ENCODE assay signal across 22 mouse cellular contexts in the genomic region with DNA sequence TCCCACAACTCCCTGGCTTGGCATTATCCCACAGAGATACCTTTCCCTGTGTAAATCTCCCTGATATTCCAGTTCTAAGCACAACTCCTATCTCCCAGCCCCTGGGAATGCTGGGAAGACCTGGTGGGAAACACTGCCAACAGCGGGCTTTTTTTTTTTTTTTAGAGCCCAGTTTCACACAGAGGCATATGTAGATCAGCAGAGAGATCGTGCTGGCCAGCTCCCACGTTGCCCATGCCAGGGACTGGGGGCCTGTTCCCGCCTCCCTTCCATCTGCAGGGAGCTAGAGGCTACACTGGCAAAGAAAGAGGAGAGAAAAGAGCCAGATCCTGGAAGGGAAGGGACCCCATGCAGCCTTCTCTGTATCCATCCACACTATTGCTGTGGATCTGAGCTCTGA. TPM values are rescaled to one million over a fixed set of nuclear protein-coding genes. Genes with fewer than 3 reads are reported as not detected.
DNase-seq lines count a peak whose midpoint lies in the region; ATAC-seq and TF ChIP-seq lines count a peak whose summit lies in the region.
"Had no signal": no experiment of that assay in that cellular context is flagged by ENCODE, and none has a peak within 500 bp of the region (broad histone marks: within the 10 kb centered on the region; RNA-seq: fewer than 3 reads in every experiment).

No protein-coding gene starts in this region.

- TF ChIP-seq POLR2A in brain, embryonic 14.5 days (IDR thresholded peaks at IDR 0.05; ENCODE audit: borderline replicate concordance, extremely low read depth, insufficient read depth, insufficient read length, poor library complexity, severe bottlenecking) = no peak
- TF ChIP-seq POLR2A in kidney, adult 2 months (IDR thresholded peaks at IDR 0.05; ENCODE audit: low read depth, low read length) = no peak

- 19% methylated on average over 4 of the region's 4 CpGs for whole genome bisulfite sequencing in forebrain, postnatal 0 days
- WGBS in forebrain, embryonic 11.5 days = 47% methylated on average over 4 of the region's 4 CpGs
- WGBS in kidney, embryonic 14.5 days = 21% methylated on average over 4 of the region's 4 CpGs
- WGBS in kidney, adult 2 months = 40% methylated on average over 4 of the region's 4 CpGs

- no peak for TF ChIP-seq CTCF in forebrain, postnatal 0 days (IDR thresholded peaks at IDR 0.05; ENCODE audit: low read depth)
- no peak for TF ChIP-seq CTCF in brain, embryonic 14.5 days (IDR thresholded peaks at IDR 0.05; ENCODE audit: borderline replicate concordance, extremely low read depth, insufficient read depth, insufficient read length)
- TF ChIP-seq CTCF in kidney, adult 2 months (conservative IDR thresholded peaks at IDR 0.05; ENCODE audit: insufficient read depth, insufficient read length, low read depth, low read length) = no peak

- H3K36me3 ChIP-seq in forebrain, postnatal 0 days (ENCODE audit: insufficient read depth) = no peaks in the 10 kb centered on the region
- no peaks in the 10 kb centered on the region for H3K36me3 ChIP-seq in forebrain, embryonic 11.5 days (ENCODE audit: control insufficient read depth, insufficient read depth, low read length)
- no peaks in the 10 kb centered on the region for H3K36me3 ChIP-seq in ES-E14 (ENCODE audit: control insufficient read depth, insufficient read depth, low read length, poor library complexity, severe bottlenecking)
- no peaks in the 10 kb centered on the region for H3K36me3 ChIP-seq in kidney, embryonic 14.5 days (ENCODE audit: control insufficient read depth, insufficient read depth, low read length)
- H3K36me3 ChIP-seq in kidney, adult 2 months (ENCODE audit: control insufficient read depth, insufficient read depth, low read length) = no peaks in the 10 kb centered on the region
- H3K36me3 ChIP-seq: midbrain, embryonic 13.5 days; neural tube, embryonic 15.5 days had no signal

- in situ Hi-C loops in ES-E14 (cut with MboI; ENCODE audit: low sequenced_read_pairs in 2 of 2, unreplicated experiment in 2 of 2) = no loop called here

- H3K4me1 ChIP-seq in forebrain, postnatal 0 days (ENCODE audit: insufficient read depth) = no peaks in the 10 kb centered on the region
- no peaks in the 10 kb centered on the region for H3K4me1 ChIP-seq in forebrain, embryonic 11.5 days (replicated peaks; ENCODE audit: control insufficient read depth, insufficient read depth, low read length)
- H3K4me1 ChIP-seq in ES-E14 (ENCODE audit: control insufficient read depth in 2 of 2, insufficient read depth in 2 of 2, low read length in 2 of 2, poor library complexity in 1 of 2) = no peaks in the 10 kb centered on the region
- H3K4me1 ChIP-seq in kidney, embryonic 14.5 days (ENCODE audit: control insufficient read depth, insufficient read depth, low read length) = no peaks in the 10 kb centered on the region
- no peaks in the 10 kb centered on the region for H3K4me1 ChIP-seq in kidney, adult 2 months (ENCODE audit: control insufficient read depth, insufficient read depth, low read length)
- H3K4me1 ChIP-seq: midbrain, embryonic 13.5 days; neural tube, embryonic 15.5 days had no signal

- H3K9me3 ChIP-seq in forebrain, postnatal 0 days (ENCODE audit: low read length) = no peaks in the 10 kb centered on the region
- H3K9me3 ChIP-seq in forebrain, embryonic 11.5 days (ENCODE audit: control insufficient read depth, low read length) = no peaks in the 10 kb centered on the region
- no peaks in the 10 kb centered on the region for H3K9me3 ChIP-seq in ES-E14 (ENCODE audit: control insufficient read depth, insufficient read depth, low read depth, low read length)
- H3K9me3 ChIP-seq in kidney, embryonic 14.5 days (ENCODE audit: control insufficient read depth, low read length) = no peaks in the 10 kb centered on the region
- H3K9me3 ChIP-seq: neural tube, embryonic 15.5 days had no signal

- no peak overlapping the region for H3K9ac ChIP-seq in forebrain, postnatal 0 days
- no peak overlapping the region for H3K9ac ChIP-seq in forebrain, embryonic 11.5 days (ENCODE audit: low read length)
- H3K9ac ChIP-seq in ES-E14 (ENCODE audit: insufficient read depth, low read depth, low read length, poor library complexity, severe bottlenecking) = no peak overlapping the region
- H3K9ac ChIP-seq in kidney, embryonic 14.5 days (ENCODE audit: low read depth, low read length) = no peak overlapping the region
- H3K9ac ChIP-seq: midbrain, embryonic 13.5 days; neural tube, embryonic 15.5 days had no signal

- intact Hi-C loops in left cerebral cortex, postnatal 14 days (cut with DNase I) = no loop called here

- no peak overlapping the region for H3K4me2 ChIP-seq in forebrain, postnatal 0 days (ENCODE audit: low read depth)
- H3K4me2 ChIP-seq in forebrain, embryonic 11.5 days (ENCODE audit: low read depth, low read length, severe bottlenecking) = no peak overlapping the region
- H3K4me2 ChIP-seq in kidney, embryonic 14.5 days (replicated peaks; ENCODE audit: low read depth, low read length) = no peak overlapping the region
- H3K4me2 ChIP-seq: midbrain, embryonic 13.5 days; neural tube, embryonic 15.5 days had no signal

- H3K4me3 ChIP-seq in forebrain, postnatal 0 days (ENCODE audit: low read depth, low read length) = no peak overlapping the region
- H3K4me3 ChIP-seq in forebrain, embryonic 11.5 days (ENCODE audit: low read depth, low read length) = no peak overlapping the region
- H3K4me3 ChIP-seq in ES-E14 (ENCODE audit: insufficient read depth in 1 of 2, low read depth in 1 of 2, low read length in 2 of 2, poor library complexity in 1 of 2, severe bottlenecking in 1 of 2) = no peak overlapping the region
- H3K4me3 ChIP-seq in kidney, embryonic 14.5 days (ENCODE audit: low read length) = no peak overlapping the region
- no peak overlapping the region for H3K4me3 ChIP-seq in kidney, adult 2 months (ENCODE audit: insufficient read depth, low read depth, low read length)
- H3K4me3 ChIP-seq: midbrain, embryonic 13.5 days; neural tube, embryonic 15.5 days had no signal

- peak; percentile 71 for ATAC-seq in forebrain, postnatal 0 days
- ATAC-seq in forebrain, embryonic 11.5 days (replicated peaks; ENCODE audit: low FRiP score) = no peak
- ATAC-seq in kidney, embryonic 14.5 days (ENCODE audit: low FRiP score, low TSS enrichment) = no peak
- ATAC-seq: hindbrain, postnatal 0 days; midbrain, embryonic 13.5 days had no signal

- no peak overlapping the region for H3K27ac ChIP-seq in forebrain, postnatal 0 days (ENCODE audit: low read depth, low read length)
- no peak overlapping the region for H3K27ac ChIP-seq in forebrain, embryonic 11.5 days (ENCODE audit: low read depth, low read length)
- no peak overlapping the region for H3K27ac ChIP-seq in ES-E14 (ENCODE audit: insufficient read depth, low read depth, low read length, poor library complexity, severe bottlenecking)
- no peak overlapping the region for H3K27ac ChIP-seq in kidney, embryonic 14.5 days (ENCODE audit: low read depth, low read length)
- H3K27ac ChIP-seq in kidney, adult 2 months (ENCODE audit: insufficient read depth, low read depth, low read length) = no peak overlapping the region
- H3K27ac ChIP-seq: hindbrain, postnatal 0 days; midbrain, embryonic 13.5 days; neural tube, embryonic 15.5 days had no signal

- H3K27me3 ChIP-seq in forebrain, postnatal 0 days (ENCODE audit: insufficient read depth, low read length) = no peaks in the 10 kb centered on the region
- peaks cover 10% of the 10 kb centered on the region for H3K27me3 ChIP-seq in forebrain, embryonic 11.5 days (ENCODE audit: control insufficient read depth, insufficient read depth, low read length)
- peaks cover 17% of the 10 kb centered on the region for H3K27me3 ChIP-seq in kidney, embryonic 14.5 days (ENCODE audit: control insufficient read depth, insufficient read depth, low read length)
- H3K27me3 ChIP-seq in kidney, adult 2 months (replicated peaks; ENCODE audit: control insufficient read depth, insufficient read depth, low read length) = no peaks in the 10 kb centered on the region

- DNase-seq in forebrain, postnatal 0 days = peak; percentile 54
- no peak for DNase-seq in forebrain, embryonic 11.5 days (ENCODE audit: low spot score)
- DNase-seq in ES-E14 (ENCODE audit: low read depth, low spot score) = no peak
- peak; percentile 69 for DNase-seq in brain, embryonic 14.5 days (ENCODE audit: low read depth)
- peak; percentile 62 to 77 for DNase-seq in left cerebral cortex, postnatal 14 days (ENCODE audit: low spot score in 2 of 2)
- no peak for DNase-seq in T-cell, adult 2 months (ENCODE audit: low spot score)
- DNase-seq in kidney, adult 2 months = no peak
- DNase-seq: cerebellum, postnatal 36 days; heart, postnatal 4 days; kidney, adult 11 months; kidney, postnatal 25 days; lung, adult 18-20 months; thymus, postnatal 25 days had no signal

TF ChIP-seq in ES-E14, 5 proteins besides CTCF, POLR2A, EP300 and RAD21:
- TF ChIP-seq ZNF384 (IDR thresholded peaks at IDR 0.05; ENCODE audit: low read depth, low read length) = peak; percentile 33; the same call in 1 of the 2 replicates
- no peak for TF ChIP-seq CHD2 (IDR thresholded peaks at IDR 0.05; ENCODE audit: low read depth, low read length)

RNA-seq across cellular contexts. Expression of gene Htr6, which starts 7.1 kb away (rescaled TPM):
- total RNA-seq in forebrain, postnatal 0 days (2014; rRNA removed) = 1.8 and 4.0 TPM in 2 replicates
- 0.67 TPM in 2 replicates for polyA plus RNA-seq in forebrain, postnatal 0 days (2015; fragmentation: Nextera tagmentation; extraction: Ambion mirVana)
- polyA plus RNA-seq in forebrain, embryonic 11.5 days (2014; fragmentation: Nextera tagmentation; extraction: Ambion mirVana) = 0.27 TPM in 1 of 2 replicates, not detected in the other
- 0.13 and 0.37 TPM in 2 replicates for total RNA-seq in ES-E14 (2012; rRNA removed)
- polyA plus RNA-seq in brain, embryonic 14.5 days (2012; rRNA removed) = 1.8 and 2.0 TPM in 2 replicates
- 1 to 10 TPM; 5.4 to 6.2 TPM for total RNA-seq in left cerebral cortex, postnatal 14 days (2021)
- polyA plus RNA-seq in kidney, embryonic 14.5 days (2014; fragmentation: Nextera tagmentation; extraction: Ambion mirVana) = 0.10 and 0.12 TPM in 2 replicates
- polyA plus RNA-seq in kidney, adult 2 months (2012; rRNA removed) = not detected in 2 replicates
- total RNA-seq: gastrocnemius, adult 18-20 months; granulocyte monocyte progenitor cell, adult 5-6 weeks; heart, postnatal 4 days; liver, adult 2 months had no signal
- polyA plus RNA-seq: heart, embryonic 14.5 days; liver, adult 2 months; spleen, adult 2 months had no signal

RNA-seq across cellular contexts. Expression of gene Nbl1, which starts 24.5 kb away (rescaled TPM):
- total RNA-seq in forebrain, postnatal 0 days (2014; rRNA removed) = 41.7 and 57.6 TPM in 2 replicates
- 56.7 and 64.3 TPM in 2 replicates for polyA plus RNA-seq in forebrain, postnatal 0 days (2015; fragmentation: Nextera tagmentation; extraction: Ambion mirVana)
- polyA plus RNA-seq in forebrain, embryonic 11.5 days (2014; fragmentation: Nextera tagmentation; extraction: Ambion mirVana) = 23.9 and 24.7 TPM in 2 replicates
- total RNA-seq in ES-E14 (2012; rRNA removed) = 4.5 and 12.5 TPM in 2 replicates
- 33.8 and 35.8 TPM in 2 replicates for polyA plus RNA-seq in brain, embryonic 14.5 days (2012; rRNA removed)
- 10 to 100 TPM; 43.8 to 50.2 TPM for total RNA-seq in left cerebral cortex, postnatal 14 days (2021)
- 15.5 and 22.3 TPM in 2 replicates for polyA plus RNA-seq in kidney, embryonic 14.5 days (2014; fragmentation: Nextera tagmentation; extraction: Ambion mirVana)
- polyA plus RNA-seq in kidney, adult 2 months (2012; rRNA removed) = 35.7 and 42.9 TPM in 2 replicates
- total RNA-seq: granulocyte monocyte progenitor cell, adult 5-6 weeks had no signal

Comparison
In these comparisons a context has a peak if more than half of its experiments do, and no peak if none do; other contexts are left out.
1. DNase-seq: peak in forebrain, postnatal 0 days (single experiment), brain, embryonic 14.5 days (single experiment) and left cerebral cortex, postnatal 14 days (2 of 2); none in forebrain, embryonic 11.5 days (single experiment), ES-E14 (single experiment), T-cell, adult 2 months (single experiment) and kidney, adult 2 months (single experiment).